Mouse (Mus musculus): Measurements from ENCODE around the gene Tkfc. TPM values are rescaled to one million over a fixed set of nuclear protein-coding genes. Genes with fewer than 3 reads are reported as not detected.

Gene Tkfc
- polyA plus RNA-seq, 1 experiment, result 5.4 TPM

DNA sequence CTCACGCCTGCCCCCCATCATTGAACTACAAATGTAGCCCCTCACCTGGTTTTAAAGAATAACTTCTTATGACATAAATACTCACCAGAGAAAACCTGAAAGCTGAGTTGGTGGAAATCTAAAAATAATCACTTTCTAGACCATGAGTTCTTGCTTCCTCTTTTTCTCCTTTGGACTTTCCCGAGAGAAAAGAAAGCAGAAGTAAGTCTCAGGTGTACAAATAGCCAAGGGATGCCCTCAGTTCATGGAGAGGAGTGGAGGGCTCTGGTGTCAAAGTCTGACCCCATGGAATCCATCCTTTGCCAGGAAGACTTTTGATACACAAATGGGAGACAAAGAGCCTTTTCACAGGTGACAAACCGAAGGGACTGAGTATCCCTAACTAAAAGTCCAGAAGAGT is 24.7 kb downstream of the Tkfc start:
- H3K4me1 ChIP-seq (ENCODE audit: control insufficient read depth, insufficient read depth, insufficient read length), result peaks cover 8% of the 10 kb centered on the region; the same call in 1 of the 2 replicates
- WGBS, result 22% methylated on average over 3 of the region's 3 CpGs
- TF ChIP-seq CTCF (IDR thresholded peaks at IDR 0.05; ENCODE audit: extremely low read depth, insufficient read depth, insufficient read length, insufficient replicate concordance), result no peak
- no peak for TF ChIP-seq POLR2A (IDR thresholded peaks at IDR 0.05; ENCODE audit: low read depth, low read length)
- peak overlapping the region; percentile 80 for H3K27ac ChIP-seq (ENCODE audit: insufficient read depth, low read length)
- H3K36me3 ChIP-seq (ENCODE audit: control insufficient read depth, insufficient read depth, low read length), result peaks cover 6% of the 10 kb centered on the region; the same call in 1 of the 2 replicates
- H3K4me3 ChIP-seq (ENCODE audit: extremely low read depth, insufficient read depth, insufficient read length), result no peak overlapping the region
- peak in 1 of 2 experiments; percentile 67 for DNase-seq (ENCODE audit: low read depth in 1 of 2, low spot score in 2 of 2)
- H3K27me3 ChIP-seq (ENCODE audit: control insufficient read depth, insufficient read depth, low read length), result no peaks in the 10 kb centered on the region

GRCm38 (mm10) chr19:10580102-10580501 is 25.4 kb downstream of the Tkfc start:
- Histone ChIP-seq H3K4me3 (ENCODE audit: extremely low read depth, insufficient read depth, insufficient read length) (no peak overlapping the region), H3K36me3 (ENCODE audit: control insufficient read depth, insufficient read depth, low read length) (peaks cover 6% of the 10 kb centered on the region; the same call in 1 of the 2 replicates), H3K27me3 (ENCODE audit: control insufficient read depth, insufficient read depth, low read length) (no peaks in the 10 kb centered on the region), H3K4me1 (ENCODE audit: control insufficient read depth, insufficient read depth, insufficient read length) (peaks cover 8% of the 10 kb centered on the region; the same call in 1 of the 2 replicates), H3K27ac (ENCODE audit: insufficient read depth, low read length) (peak overlapping the region; percentile 76)
- no peak for TF ChIP-seq CTCF (IDR thresholded peaks at IDR 0.05; ENCODE audit: extremely low read depth, insufficient read depth, insufficient read length, insufficient replicate concordance)
- TF ChIP-seq POLR2A (IDR thresholded peaks at IDR 0.05; ENCODE audit: low read depth, low read length), result no peak
- 32% methylated on average over 3 of the region's 3 CpGs for WGBS
- DNase-seq (ENCODE audit: low read depth in 1 of 2, low spot score in 2 of 2), result no peak

- under 1% methylated on average over 44 of the region's 44 CpGs for WGBS
- peaks cover 10% of the 10 kb centered on the region for H3K36me3 ChIP-seq (ENCODE audit: control insufficient read depth, insufficient read depth, low read length)
- DNase-seq (ENCODE audit: low read depth in 1 of 2, low spot score in 2 of 2), result peak; percentile 90 to 95
- H3K4me1 ChIP-seq (ENCODE audit: control insufficient read depth, insufficient read depth, insufficient read length), result peaks cover 2% of the 10 kb centered on the region; the same call in 1 of the 2 replicates
- peak within 1 kb of the TSS; percentile 92 for H3K4me3 ChIP-seq (ENCODE audit: extremely low read depth, insufficient read depth, insufficient read length)
- no peaks in the 10 kb centered on the region for H3K27me3 ChIP-seq (ENCODE audit: control insufficient read depth, insufficient read depth, low read length)
- TF ChIP-seq CTCF (IDR thresholded peaks at IDR 0.05; ENCODE audit: extremely low read depth, insufficient read depth, insufficient read length, insufficient replicate concordance), result peak; percentile 35; the same call in 1 of the 2 replicates
- TF ChIP-seq POLR2A (IDR thresholded peaks at IDR 0.05; ENCODE audit: low read depth, low read length), result peak; percentile 83
- H3K27ac ChIP-seq (ENCODE audit: insufficient read depth, low read length), result peak within 1 kb of the TSS; percentile 93
Observed at GRCm38 (mm10) chr19:10576690-10577561, 28.5 kb downstream of the Tkfc start, which contains the start of the genes Cyb561a3 and Tmem138. Gene Cyb561a3 (plus strand): TSS chr19:10577172. Gene Tmem138 (minus strand): TSS chr19:10577362.

- no peak for TF ChIP-seq POLR2A (IDR thresholded peaks at IDR 0.05; ENCODE audit: low read depth, low read length)
- no peak for TF ChIP-seq CTCF (IDR thresholded peaks at IDR 0.05; ENCODE audit: extremely low read depth, insufficient read depth, insufficient read length, insufficient replicate concordance)
- H3K4me1 ChIP-seq (ENCODE audit: control insufficient read depth, insufficient read depth, insufficient read length), result no peaks in the 10 kb centered on the region
- 92% methylated on average over 6 of the region's 6 CpGs for WGBS
Observed at GRCm38 (mm10) chr19:10569627-10570026, 35.8 kb downstream of the Tkfc start.

GRCm38 (mm10) chr19:10565217-10565616 is 40.2 kb downstream of the Tkfc start:
- DNase-seq (ENCODE audit: low read depth in 1 of 2, low spot score in 2 of 2), result no peak
- Histone ChIP-seq H3K27me3 (ENCODE audit: control insufficient read depth, insufficient read depth, low read length) (no peaks in the 10 kb centered on the region), H3K27ac (ENCODE audit: insufficient read depth, low read length) (no peak overlapping the region), H3K36me3 (ENCODE audit: control insufficient read depth, insufficient read depth, low read length) (peaks cover 2% of the 10 kb centered on the region; the same call in 1 of the 2 replicates), H3K4me3 (ENCODE audit: extremely low read depth, insufficient read depth, insufficient read length) (no peak overlapping the region), H3K4me1 (ENCODE audit: control insufficient read depth, insufficient read depth, insufficient read length) (no peaks in the 10 kb centered on the region)
- 69% methylated on average over 4 of the region's 4 CpGs for WGBS
- TF ChIP-seq POLR2A (IDR thresholded peaks at IDR 0.05; ENCODE audit: low read depth, low read length) (no peak), CTCF (IDR thresholded peaks at IDR 0.05; ENCODE audit: extremely low read depth, insufficient read depth, insufficient read length, insufficient replicate concordance) (no peak)

More at GRCm38 (mm10) chr19:10569627-10570026, 35.8 kb downstream of the Tkfc start:
- DNase-seq (ENCODE audit: low read depth in 1 of 2, low spot score in 2 of 2), result no peak
- no peak overlapping the region for H3K4me3 ChIP-seq (ENCODE audit: extremely low read depth, insufficient read depth, insufficient read length)
- no peak overlapping the region for H3K27ac ChIP-seq (ENCODE audit: insufficient read depth, low read length)
- H3K27me3 ChIP-seq (ENCODE audit: control insufficient read depth, insufficient read depth, low read length), result no peaks in the 10 kb centered on the region
- H3K36me3 ChIP-seq (ENCODE audit: control insufficient read depth, insufficient read depth, low read length), result peaks cover 20% of the 10 kb centered on the region

- TF ChIP-seq POLR2A (IDR thresholded peaks at IDR 0.05; ENCODE audit: low read depth, low read length), result no peak
- TF ChIP-seq CTCF (IDR thresholded peaks at IDR 0.05; ENCODE audit: extremely low read depth, insufficient read depth, insufficient read length, insufficient replicate concordance), result no peak
- Histone ChIP-seq H3K36me3 (ENCODE audit: control insufficient read depth, insufficient read depth, low read length) (no peaks in the 10 kb centered on the region), H3K4me1 (ENCODE audit: control insufficient read depth, insufficient read depth, insufficient read length) (no peaks in the 10 kb centered on the region), H3K4me3 (ENCODE audit: extremely low read depth, insufficient read depth, insufficient read length) (no peak overlapping the region), H3K27ac (ENCODE audit: insufficient read depth, low read length) (no peak overlapping the region), H3K27me3 (ENCODE audit: control insufficient read depth, insufficient read depth, low read length) (no peaks in the 10 kb centered on the region)
- 78% methylated on average over 6 of the region's 6 CpGs for WGBS
- no peak for DNase-seq (ENCODE audit: low read depth in 1 of 2, low spot score in 2 of 2)
Observed at GRCm38 (mm10) chr19:10564278-10564677, 41.2 kb downstream of the Tkfc start.

Data from spleen, adult 2 months (tissue).